7 mouse cellular contexts compared by ENCODE assay signal in genomic region chr11:96318368-96319070, GRCm38 (mm10). TPM values are rescaled to one million over a fixed set of nuclear protein-coding genes. Genes with fewer than 3 reads are reported as not detected.
DNase-seq lines count a peak whose midpoint lies in the region; ATAC-seq and TF ChIP-seq lines count a peak whose summit lies in the region.

No protein-coding gene starts in this region.

- peak overlapping the region; percentile 54 for H3K4me2 ChIP-seq in heart, embryonic 16.5 days (ENCODE audit: low read depth, low read length)
- peak overlapping the region; percentile 73 for H3K4me2 ChIP-seq in stomach, postnatal 0 days (replicated peaks; ENCODE audit: low read depth)

- under 1% methylated on average over 44 of the region's 45 CpGs for whole genome bisulfite sequencing in heart, embryonic 16.5 days
- under 1% methylated on average over 31 of the region's 45 CpGs for WGBS in stomach, postnatal 0 days

- no peak for TF ChIP-seq EP300 in stomach, postnatal 0 days (optimal IDR thresholded peaks at IDR 0.05)

- H3K36me3 ChIP-seq in heart, embryonic 16.5 days (ENCODE audit: control insufficient read depth, insufficient read depth), result no peaks in the 10 kb centered on the region
- no peaks in the 10 kb centered on the region for H3K36me3 ChIP-seq in megakaryocyte, embryonic 14.5 days (replicated peaks; ENCODE audit: low read length)
- no peaks in the 10 kb centered on the region for H3K36me3 ChIP-seq in stomach, postnatal 0 days (ENCODE audit: control insufficient read depth, insufficient read depth, low read length)

- peak; percentile 91 for DNase-seq in R1 (ENCODE audit: low read depth, low spot score)
- DNase-seq in embryo, embryonic 10.5 days (ENCODE audit: low spot score), result peak; percentile 90
- DNase-seq in kidney, postnatal 25 days, result peak; percentile 92 to 96
- peak; percentile 67 for DNase-seq in stomach, postnatal 0 days (ENCODE audit: low spot score)
- no peak for DNase-seq in cerebellum, adult 9-11 months

- H3K4me1 ChIP-seq in heart, embryonic 16.5 days (ENCODE audit: control insufficient read depth, insufficient read depth, low read length), result no peaks in the 10 kb centered on the region
- H3K4me1 ChIP-seq in megakaryocyte, embryonic 14.5 days, result peaks cover 38% of the 10 kb centered on the region
- no peaks in the 10 kb centered on the region for H3K4me1 ChIP-seq in stomach, postnatal 0 days (replicated peaks; ENCODE audit: control insufficient read depth, insufficient read depth)

- H3K9ac ChIP-seq in heart, embryonic 16.5 days (ENCODE audit: low read length), result peak overlapping the region; percentile 65
- H3K9ac ChIP-seq in stomach, postnatal 0 days (ENCODE audit: low read length), result peak overlapping the region; percentile 84

- ATAC-seq in heart, embryonic 16.5 days (replicated peaks; ENCODE audit: extremely low read depth, insufficient read depth, low FRiP score), result peak; percentile 60; the same call in 1 of the 2 replicates
- ATAC-seq in stomach, postnatal 0 days (ENCODE audit: low FRiP score, low TSS enrichment), result peak; percentile 76; the same call in 1 of the 2 replicates

- H3K27ac ChIP-seq in heart, embryonic 16.5 days (ENCODE audit: low read length), result peak overlapping the region; percentile 41
- peak overlapping the region; percentile 97 for H3K27ac ChIP-seq in stomach, postnatal 0 days (replicated peaks)

- H3K4me3 ChIP-seq in heart, embryonic 16.5 days (ENCODE audit: low read length), result peak overlapping the region; percentile 50
- peak overlapping the region; percentile 92 for H3K4me3 ChIP-seq in megakaryocyte, embryonic 14.5 days (replicated peaks)
- peak overlapping the region; percentile 61 for H3K4me3 ChIP-seq in stomach, postnatal 0 days (ENCODE audit: low read depth, low read length)

- no peaks in the 10 kb centered on the region for H3K9me3 ChIP-seq in heart, embryonic 16.5 days (replicated peaks; ENCODE audit: control insufficient read depth, low read length)
- no peaks in the 10 kb centered on the region for H3K9me3 ChIP-seq in megakaryocyte, embryonic 14.5 days
- no peaks in the 10 kb centered on the region for H3K9me3 ChIP-seq in stomach, postnatal 0 days (ENCODE audit: control insufficient read depth, low read length)

- H3K27me3 ChIP-seq in heart, embryonic 16.5 days (ENCODE audit: control insufficient read depth, insufficient read depth, low read length), result peaks cover 93% of the 10 kb centered on the region
- peaks cover 74% of the 10 kb centered on the region for H3K27me3 ChIP-seq in megakaryocyte, embryonic 14.5 days (replicated peaks)
- peaks cover 4% of the 10 kb centered on the region; the same call in 1 of the 2 replicates for H3K27me3 ChIP-seq in stomach, postnatal 0 days (ENCODE audit: control insufficient read depth, insufficient read depth, low read length)

- no peak for TF ChIP-seq CTCF in stomach, postnatal 0 days (IDR thresholded peaks at IDR 0.05; ENCODE audit: low read depth)

RNA-seq across cellular contexts. Expression of gene Hoxb4, which starts 0.5 kb away (rescaled TPM):
- polyA plus RNA-seq in heart, embryonic 16.5 days (2015; fragmentation: Nextera tagmentation; extraction: Ambion mirVana), result 0.28 and 0.32 TPM in 2 replicates
- polyA plus RNA-seq in megakaryocyte, embryonic 14.5 days (2012; ENCODE audit: insufficient read depth, low replicate concordance), result 1.5 and 4.5 TPM in 2 replicates
- 1.2 and 1.6 TPM in 2 replicates for polyA plus RNA-seq in stomach, postnatal 0 days (2015; fragmentation: Nextera tagmentation; extraction: Ambion mirVana)

RNA-seq across cellular contexts. Expression of gene Hoxb3, which starts 4.6 kb away (rescaled TPM):
- 0.24 and 0.79 TPM in 2 replicates for polyA plus RNA-seq in heart, embryonic 16.5 days (2015; fragmentation: Nextera tagmentation; extraction: Ambion mirVana)
- polyA plus RNA-seq in megakaryocyte, embryonic 14.5 days (2012; ENCODE audit: insufficient read depth, low replicate concordance), result 0.21 and 1.2 TPM in 2 replicates
- polyA plus RNA-seq in stomach, postnatal 0 days (2015; fragmentation: Nextera tagmentation; extraction: Ambion mirVana), result 0.94 and 0.97 TPM in 2 replicates

RNA-seq across cellular contexts. Expression of gene Hoxb5, which starts 15.4 kb away (rescaled TPM):
- polyA plus RNA-seq in heart, embryonic 16.5 days (2015; fragmentation: Nextera tagmentation; extraction: Ambion mirVana), result 0.76 and 2.8 TPM in 2 replicates
- not detected in 2 replicates for polyA plus RNA-seq in megakaryocyte, embryonic 14.5 days (2012; ENCODE audit: insufficient read depth, low replicate concordance)
- 7.5 and 8.2 TPM in 2 replicates for polyA plus RNA-seq in stomach, postnatal 0 days (2015; fragmentation: Nextera tagmentation; extraction: Ambion mirVana)

RNA-seq across cellular contexts. Expression of gene Hoxb6, which starts 26.2 kb away (rescaled TPM):
- polyA plus RNA-seq in heart, embryonic 16.5 days (2015; fragmentation: Nextera tagmentation; extraction: Ambion mirVana), result 0.51 TPM in 1 of 2 replicates, not detected in the other
- polyA plus RNA-seq in megakaryocyte, embryonic 14.5 days (2012; ENCODE audit: insufficient read depth, low replicate concordance), result not detected in 2 replicates
- polyA plus RNA-seq in stomach, postnatal 0 days (2015; fragmentation: Nextera tagmentation; extraction: Ambion mirVana), result 6.9 and 7.9 TPM in 2 replicates

RNA-seq across cellular contexts. Expression of gene Hoxb2, which starts 31.8 kb away (rescaled TPM):
- 2.5 and 3.1 TPM in 2 replicates for polyA plus RNA-seq in heart, embryonic 16.5 days (2015; fragmentation: Nextera tagmentation; extraction: Ambion mirVana)
- polyA plus RNA-seq in megakaryocyte, embryonic 14.5 days (2012; ENCODE audit: insufficient read depth, low replicate concordance), result not detected in 2 replicates
- 12.2 and 13.4 TPM in 2 replicates for polyA plus RNA-seq in stomach, postnatal 0 days (2015; fragmentation: Nextera tagmentation; extraction: Ambion mirVana)
